Mouse (Mus musculus) MEL (cell line): Measurements from ENCODE around the gene Ankrd39. TPM values are rescaled to one million over a fixed set of nuclear protein-coding genes. Genes with fewer than 3 reads are reported as not detected.
A peak's percentile ranks its signal among the peaks of the same experiment; 100 is the strongest.

Experiments
- DNase-seq: peaks from one replicate; pipeline ENCODE4 v3.0.0; 2011; ENCODE audit warnings: low read depth, low spot score
- H3K27ac ChIP-seq: 2 replicates; pipeline ENCODE4 v1.5.1; 2012; ENCODE audit warnings: low read depth, mild to moderate bottlenecking, control low read depth, low read length, moderate library complexity; ENCODE audit not compliant: control insufficient read depth
- H3K27me3 ChIP-seq, 2 experiments: fragments of 150-350 bp in 1 of 2; sonication (generic) in 1 of 2; 2 replicates each; pipeline ENCODE4 v1.6.1; 2012; ENCODE audit warnings: low read length in 2 of 2, mild to moderate bottlenecking in 2 of 2, improper control_type of control experiment in 1 of 2, moderate library complexity in 1 of 2; ENCODE audit not compliant: insufficient read depth in 2 of 2, control insufficient read depth in 1 of 2
- H3K36me3 ChIP-seq, 2 experiments: 2 replicates each; pipeline ENCODE4 v1.6.1; 2012 to 2014; ENCODE audit warnings: low read length in 2 of 2, improper control_type of control experiment in 1 of 2, inconsistent platforms in 1 of 2, mild to moderate bottlenecking in 1 of 2; ENCODE audit not compliant: insufficient read depth in 2 of 2, control insufficient read depth in 1 of 2
- H3K4me1 ChIP-seq, 2 experiments: fragments of 150-350 bp in 1 of 2; sonication (generic) in 1 of 2; 2 replicates each; pipeline ENCODE4 v1.6.1; 2012; ENCODE audit warnings: low read length in 2 of 2, improper control_type of control experiment in 1 of 2, mild to moderate bottlenecking in 1 of 2; ENCODE audit not compliant: insufficient read depth in 2 of 2, control insufficient read depth in 1 of 2
- H3K4me3 ChIP-seq, 2 experiments: fragments of 150-350 bp in 1 of 2; sonication (generic) in 1 of 2; 2 replicates each; pipeline ENCODE4 v1.5.1; 2012; ENCODE audit warnings: low read depth in 2 of 2, low read length in 2 of 2, mild to moderate bottlenecking in 2 of 2, moderate library complexity in 2 of 2, control low read depth in 1 of 2, improper control_type of control experiment in 1 of 2; ENCODE audit not compliant: control insufficient read depth in 1 of 2, insufficient read depth in 1 of 2
- H3K79me2 ChIP-seq: 2 replicates; pipeline ENCODE4 v1.6.1; 2012; ENCODE audit warnings: mild to moderate bottlenecking, low read length, moderate library complexity; ENCODE audit not compliant: control insufficient read depth, poor library complexity, insufficient read depth
- H3K9ac ChIP-seq: 2 replicates; pipeline ENCODE4 v1.6.1; 2012; ENCODE audit warnings: low read depth, mild to moderate bottlenecking, control low read depth, low read length, moderate library complexity; ENCODE audit not compliant: control insufficient read depth, poor library complexity, severe bottlenecking
- H3K9me3 ChIP-seq: fragments of 150-350 bp; sonication (generic); replicated peaks from 2 replicates; pipeline ENCODE4 v1.6.1; 2012; ENCODE audit warnings: mild to moderate bottlenecking, low read length, improper control_type of control experiment, moderate library complexity; ENCODE audit not compliant: insufficient read depth
- BHLHE40 ChIP-seq: IDR thresholded peaks from 2 replicates; pipeline ENCODE4 v1.6.1; 2012; ENCODE audit warnings: low read depth, mild to moderate bottlenecking, inconsistent platforms, low read length, improper control_type of control experiment, borderline replicate concordance
- CHD1 ChIP-seq: IDR thresholded peaks from 2 replicates; pipeline ENCODE4 v1.6.1; 2012; ENCODE audit warnings: low read depth, mild to moderate bottlenecking, inconsistent platforms, low read length, improper control_type of control experiment
- CTCF ChIP-seq, 3 experiments: IDR thresholded peaks in 2 of 3; conservative IDR thresholded peaks in 1 of 3; 2 replicates each; pipeline ENCODE4 v1.5.1; 2011 to 2012; ENCODE audit warnings: low read length in 3 of 3, low read depth in 2 of 3, mild to moderate bottlenecking in 2 of 3, improper control_type of control experiment in 1 of 3, inconsistent platforms in 1 of 3, mixed read lengths in 1 of 3, moderate library complexity in 1 of 3; ENCODE audit not compliant: control insufficient read depth in 1 of 3, insufficient read depth in 1 of 3, poor library complexity in 1 of 3, severe bottlenecking in 1 of 3
- ELF1 ChIP-seq: IDR thresholded peaks from 2 replicates; pipeline ENCODE4 v1.6.1; 2014; ENCODE audit warnings: low read depth, mild to moderate bottlenecking, inconsistent platforms, low read length, improper control_type of control experiment, moderate library complexity
- EP300 ChIP-seq, 2 experiments: IDR thresholded peaks; 2 replicates each; pipeline ENCODE4 v1.6.1; 2011; ENCODE audit warnings: improper control_type of control experiment in 2 of 2, low read length in 2 of 2, low read depth in 1 of 2, mild to moderate bottlenecking in 1 of 2
- GABPA ChIP-seq: IDR thresholded peaks from 2 replicates; pipeline ENCODE4 v1.6.1; 2012; ENCODE audit warnings: low read depth, mild to moderate bottlenecking, inconsistent platforms, low read length, improper control_type of control experiment, moderate library complexity
- GATA1 ChIP-seq: IDR thresholded peaks from 2 replicates; pipeline ENCODE4 v1.6.1; 2011; ENCODE audit warnings: low read depth, low read length, improper control_type of control experiment
- MAFK ChIP-seq: IDR thresholded peaks from 2 replicates; pipeline ENCODE4 v1.6.1; 2011; ENCODE audit warnings: low read depth, mild to moderate bottlenecking, low read length, improper control_type of control experiment, borderline replicate concordance
- MAZ ChIP-seq: IDR thresholded peaks from 2 replicates; pipeline ENCODE4 v1.6.1; 2012; ENCODE audit warnings: low read depth, mild to moderate bottlenecking, inconsistent platforms, low read length, improper control_type of control experiment
- MEF2A ChIP-seq: IDR thresholded peaks from 2 replicates; pipeline ENCODE4 v1.6.1; 2014; ENCODE audit warnings: low read depth, mild to moderate bottlenecking, inconsistent platforms, low read length, improper control_type of control experiment; ENCODE audit not compliant: poor library complexity, insufficient replicate concordance, severe bottlenecking; ENCODE audit errors: extremely low read depth
- MXI1 ChIP-seq: IDR thresholded peaks from 2 replicates; pipeline ENCODE4 v1.6.1; 2011; ENCODE audit warnings: mild to moderate bottlenecking, low read depth, low read length, improper control_type of control experiment
- MYB ChIP-seq: IDR thresholded peaks from 2 replicates; pipeline ENCODE4 v1.6.1; 2011; ENCODE audit warnings: mild to moderate bottlenecking, low read depth, low read length, improper control_type of control experiment
- NELFE ChIP-seq: IDR thresholded peaks from 2 replicates; pipeline ENCODE4 v1.6.1; 2011; ENCODE audit warnings: low read depth, low read length, improper control_type of control experiment
- POLR2AphosphoS5 ChIP-seq: IDR thresholded peaks from 2 replicates; pipeline ENCODE4 v1.6.1; 2012; ENCODE audit warnings: low read depth, borderline replicate concordance, mild to moderate bottlenecking, inconsistent platforms, low read length, moderate library complexity, mixed read lengths
- RAD21 ChIP-seq: IDR thresholded peaks from 2 replicates; pipeline ENCODE4 v1.6.1; 2011; ENCODE audit warnings: mild to moderate bottlenecking, low read depth, low read length, improper control_type of control experiment
- RCOR1 ChIP-seq: IDR thresholded peaks from 2 replicates; pipeline ENCODE4 v1.6.1; 2012; ENCODE audit warnings: low read depth, mild to moderate bottlenecking, inconsistent platforms, low read length, improper control_type of control experiment
- TAL1 ChIP-seq: IDR thresholded peaks from 2 replicates; pipeline ENCODE4 v1.6.1; 2012; ENCODE audit warnings: mild to moderate bottlenecking, inconsistent platforms, low read length, moderate library complexity, mixed read lengths
- TBP ChIP-seq: IDR thresholded peaks from 2 replicates; pipeline ENCODE4 v1.8.0; 2011; ENCODE audit warnings: low read depth, low read length, improper control_type of control experiment
- TCF12 ChIP-seq: IDR thresholded peaks from 2 replicates; pipeline ENCODE4 v1.6.1; 2014; ENCODE audit warnings: low read depth, mild to moderate bottlenecking, inconsistent platforms, low read length, improper control_type of control experiment, moderate library complexity
- USF2 ChIP-seq, 2 experiments: IDR thresholded peaks; 2 replicates each; pipeline ENCODE4 v1.6.1; 2011 to 2012; ENCODE audit warnings: improper control_type of control experiment in 2 of 2, low read length in 2 of 2, borderline replicate concordance in 1 of 2, inconsistent platforms in 1 of 2, low read depth in 1 of 2, mild to moderate bottlenecking in 1 of 2; ENCODE audit not compliant: insufficient read depth in 1 of 2
- ZC3H11A ChIP-seq: IDR thresholded peaks from 2 replicates; pipeline ENCODE4 v1.6.1; 2012; ENCODE audit warnings: low read depth, mild to moderate bottlenecking, inconsistent platforms, low read length, improper control_type of control experiment
- ZKSCAN1 ChIP-seq: IDR thresholded peaks from 2 replicates; pipeline ENCODE4 v1.6.1; 2012; ENCODE audit warnings: low read depth, mild to moderate bottlenecking, inconsistent platforms, low read length, improper control_type of control experiment, moderate library complexity
- ZMIZ1 ChIP-seq: IDR thresholded peaks from 2 replicates; pipeline ENCODE4 v1.6.1; 2012; ENCODE audit warnings: low read depth, mild to moderate bottlenecking, inconsistent platforms, low read length, improper control_type of control experiment, moderate library complexity
- ZNF384 ChIP-seq: IDR thresholded peaks from 2 replicates; pipeline ENCODE4 v1.6.1; 2012; ENCODE audit warnings: low read depth, mild to moderate bottlenecking, inconsistent platforms, low read length, improper control_type of control experiment
- polyA plus RNA-seq, 2 experiments: library from polyadenylated mRNA; stranded (reverse) in 1 of 2; unstranded in 1 of 2; fragments of >175 nt in 1 of 2; fragments of >200 nt in 1 of 2; gene quantifications; 2 replicates each; pipeline versions ENCODE4 v1.2.1 to v1.2.4; 2012; ENCODE audit warnings: low replicate concordance in 2 of 2, low read depth in 1 of 2; ENCODE audit not compliant: insufficient read length in 2 of 2, insufficient read depth in 1 of 2, missing spikeins in 1 of 2
- total RNA-seq: library from RNA; depleted of rRNA; stranded (reverse); fragments of 300-350 nt; gene quantifications from 2 replicates; pipeline ENCODE4 v1.2.3, GENCODE M21; 2012

The Ankrd39 gene
- total and polyA plus RNA-seq, 3 experiments = 9.7 to 14.4 TPM; not detected in 1

DNA sequence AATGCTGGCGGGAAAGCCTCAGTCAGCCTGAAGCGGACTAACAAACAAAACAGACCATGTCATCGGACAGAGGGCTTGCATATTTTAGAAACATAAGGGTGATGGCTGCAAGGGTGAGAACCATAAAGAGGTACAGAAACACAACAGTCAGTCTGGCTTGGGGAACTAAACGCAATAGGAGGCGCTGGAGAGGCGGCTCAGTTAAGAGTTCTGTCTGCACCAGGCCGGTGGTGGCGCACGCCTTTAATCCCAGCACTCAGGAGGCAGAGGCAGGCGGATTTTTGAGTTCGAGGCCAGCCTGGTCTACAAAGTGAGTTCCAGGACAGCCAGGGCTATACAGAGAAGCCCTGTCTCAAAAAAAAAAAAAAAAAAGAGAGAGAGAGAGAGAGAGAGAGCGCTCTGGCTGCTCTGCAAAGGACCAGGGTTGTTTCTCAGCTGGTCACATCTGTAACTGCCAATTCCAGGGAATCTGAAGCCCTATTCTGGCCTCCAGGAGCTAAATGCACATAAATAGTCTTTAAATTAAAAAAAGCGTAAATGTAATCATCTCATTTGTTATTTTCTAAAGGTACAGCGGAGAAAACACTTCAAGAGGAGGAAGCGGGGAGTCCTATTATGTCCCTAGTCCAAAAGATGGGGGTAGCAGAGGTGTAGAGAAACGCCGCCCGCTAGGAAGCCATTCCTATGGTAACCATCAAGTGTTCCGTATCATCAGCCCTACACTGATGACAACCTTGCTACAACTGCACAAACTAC, 1.2 kb downstream of the Ankrd39 start:
- Histone ChIP-seq H3K9ac (peak overlapping the region; percentile 77), H3K79me2 (peaks cover 4% of the 10 kb centered on the region), H3K4me3 (peak overlapping the region; percentile 69 to 75), H3K27ac (peak overlapping the region; percentile 13), H3K4me1 (peaks cover 0 to 3% of the 10 kb centered on the region in 2 experiments; a peak in 3 of 4 replicates), H3K27me3 (no peaks in the 10 kb centered on the region), H3K36me3 (no peaks in the 10 kb centered on the region; a peak in 1 of 4 replicates), H3K9me3 (no peaks in the 10 kb centered on the region)
- TF ChIP-seq EP300 (IDR thresholded peaks at IDR 0.05; ENCODE audit: low read depth in 1 of 2, low read length in 2 of 2) = no peak
- no peak for TF ChIP-seq CHD1
- TF ChIP-seq ZC3H11A = no peak
- TF ChIP-seq ZMIZ1 = no peak
- TF ChIP-seq TAL1 = no peak
- TF ChIP-seq MYB = no peak
- TF ChIP-seq BHLHE40 = no peak
- TF ChIP-seq ZNF384 = peak; percentile 56; the same call in 1 of the 2 replicates
- TF ChIP-seq TBP = peak; percentile 97
- TF ChIP-seq RAD21 = no peak
- TF ChIP-seq NELFE = no peak; the same call in 1 of the 2 replicates
- TF ChIP-seq MEF2A = no peak
- TF ChIP-seq MAZ = no peak
- TF ChIP-seq RCOR1 = no peak
- no peak for TF ChIP-seq TCF12
- no peak for TF ChIP-seq ZKSCAN1
- TF ChIP-seq POLR2AphosphoS5 = no peak
- peak in 2 of 3 experiments; percentile 39 to 42; a peak in 4 of 6 replicates for TF ChIP-seq CTCF (IDR thresholded peaks at IDR 0.05 in 2 of 3, conservative IDR thresholded peaks at IDR 0.05 in 1 of 3; ENCODE audit: control insufficient read depth in 1 of 3, insufficient read depth in 1 of 3, low read depth in 2 of 3, low read length in 3 of 3, poor library complexity in 1 of 3, severe bottlenecking in 1 of 3)
- no peak for TF ChIP-seq GABPA
- peak; percentile 71 for DNase-seq

DNA sequence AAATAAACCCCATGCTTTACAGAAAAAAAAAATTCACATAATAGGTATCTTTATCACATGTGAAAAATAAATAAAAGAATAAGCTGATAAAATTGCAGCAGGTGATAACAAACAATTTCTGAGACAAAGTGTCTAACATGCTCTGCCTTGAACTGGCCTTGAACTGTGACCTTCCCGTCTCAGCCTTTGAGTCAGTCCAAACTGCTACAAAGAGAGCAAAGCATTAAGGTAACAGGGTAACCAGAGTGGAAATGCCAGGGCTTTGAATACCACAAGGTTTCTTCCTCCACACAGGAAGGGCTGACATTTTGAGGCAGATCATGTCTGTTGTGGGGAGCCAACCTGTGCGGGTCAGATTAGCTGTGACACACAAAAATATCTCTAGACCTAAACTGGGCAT, 1.9 kb downstream of the Ankrd39 start:
- no peaks in the 10 kb centered on the region for H3K27me3 ChIP-seq
- peaks cover 0 to 3% of the 10 kb centered on the region in 2 experiments; a peak in 3 of 4 replicates for H3K4me1 ChIP-seq
- DNase-seq = no peak
- no peaks in the 10 kb centered on the region; a peak in 1 of 4 replicates for H3K36me3 ChIP-seq
- H3K9me3 ChIP-seq = no peaks in the 10 kb centered on the region
- no peak for TF ChIP-seq MAFK
- TF ChIP-seq MYB = no peak
- TF ChIP-seq ZKSCAN1 = no peak
- TF ChIP-seq GATA1 = no peak
- TF ChIP-seq ELF1 = no peak
- no peak for TF ChIP-seq POLR2AphosphoS5
- no peak for TF ChIP-seq MXI1
- no peak for TF ChIP-seq USF2 (IDR thresholded peaks at IDR 0.05; ENCODE audit: borderline replicate concordance in 1 of 2, insufficient read depth in 1 of 2, low read depth in 1 of 2, low read length in 2 of 2)
- H3K4me3 ChIP-seq = no peak overlapping the region
- H3K9ac ChIP-seq = no peak overlapping the region
- H3K79me2 ChIP-seq = peaks cover 4% of the 10 kb centered on the region
- H3K27ac ChIP-seq = peak overlapping the region; percentile 0; the same call in 1 of the 2 replicates
